Mouse (Mus musculus): Measurements from ENCODE around the gene Zfp740. TPM values are rescaled to one million over a fixed set of nuclear protein-coding genes. Genes with fewer than 3 reads are reported as not detected.

The Zfp740 gene
- total and polyA plus RNA-seq, 2 experiments from 2014 or later, result 18.8 to 38.4 TPM

DNA sequence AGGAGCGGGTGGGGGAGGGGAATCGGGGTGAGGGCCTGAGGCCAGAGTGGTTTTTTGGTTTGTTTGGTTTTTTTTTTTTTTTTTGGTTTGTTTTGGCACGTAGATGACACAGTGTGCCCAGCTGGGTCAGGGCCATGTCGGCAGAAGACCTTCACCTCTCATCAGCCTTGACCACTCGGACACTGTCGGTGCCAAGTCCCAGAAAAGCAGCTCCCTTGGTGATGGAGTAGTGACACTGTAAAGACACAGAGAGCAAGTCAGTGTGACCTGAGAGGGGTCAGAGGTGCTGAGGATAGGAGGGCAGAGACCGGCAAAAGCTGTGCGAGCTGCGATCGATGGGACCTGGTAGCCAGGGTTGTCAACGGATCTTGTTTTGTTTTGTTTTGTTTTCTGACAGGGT is 16.8 kb upstream of the Zfp740 start:
- Histone ChIP-seq H3K4me1 (ENCODE audit: control insufficient read depth, insufficient read depth) (no peaks in the 10 kb centered on the region), H3K27ac (ENCODE audit: low read depth) (no peak overlapping the region), H3K4me3 (ENCODE audit: low read depth, low read length) (no peak overlapping the region), H3K4me2 (ENCODE audit: low read depth, low read length) (no peak overlapping the region), H3K36me3 (replicated peaks; ENCODE audit: control insufficient read depth, insufficient read depth, low read length) (peaks cover 11% of the 10 kb centered on the region; the same call in 1 of the 2 replicates), H3K9me3 (replicated peaks; ENCODE audit: control insufficient read depth, low read length) (no peaks in the 10 kb centered on the region), H3K27me3 (ENCODE audit: control insufficient read depth, insufficient read depth, low read length) (no peaks in the 10 kb centered on the region), H3K9ac (replicated peaks; ENCODE audit: low read depth, low read length) (no peak overlapping the region)
- no peak for DNase-seq (ENCODE audit: low spot score)
- no peak for TF ChIP-seq EP300 (IDR thresholded peaks at IDR 0.05; ENCODE audit: low read depth)
- no peak for TF ChIP-seq CTCF (IDR thresholded peaks at IDR 0.05; ENCODE audit: low read depth)
- WGBS, result 82% methylated on average over 11 of the region's 11 CpGs
- no peak for ATAC-seq (ENCODE audit: insufficient read depth, low read depth)

DNA sequence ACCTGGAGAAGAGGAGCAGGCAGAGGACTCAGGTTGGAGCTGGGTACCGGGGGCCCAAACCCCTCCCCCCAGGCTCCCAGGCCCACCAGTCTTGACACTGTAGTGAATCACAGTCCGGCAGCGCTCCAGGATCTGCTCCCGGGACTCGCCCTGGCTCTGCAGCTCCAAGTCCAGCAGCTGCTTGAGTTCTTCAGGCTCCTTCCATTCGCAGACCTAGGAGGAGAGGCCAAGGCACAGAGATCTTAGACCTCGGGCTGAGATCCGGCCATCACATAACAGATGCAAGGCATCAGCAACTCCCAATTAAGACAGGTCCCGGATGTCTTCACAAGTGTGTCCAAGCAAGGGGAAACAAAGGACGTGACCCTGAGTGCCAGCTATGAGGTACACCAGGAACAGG is 15.0 kb upstream of the Zfp740 start:
- no peak overlapping the region for H3K9ac ChIP-seq (replicated peaks; ENCODE audit: low read depth, low read length)
- WGBS, result 84% methylated on average over 10 of the region's 10 CpGs
- no peak for TF ChIP-seq CTCF (IDR thresholded peaks at IDR 0.05; ENCODE audit: low read depth)
- no peak for TF ChIP-seq EP300 (IDR thresholded peaks at IDR 0.05; ENCODE audit: low read depth)
- no peaks in the 10 kb centered on the region for H3K27me3 ChIP-seq (ENCODE audit: control insufficient read depth, insufficient read depth, low read length)
- H3K36me3 ChIP-seq (replicated peaks; ENCODE audit: control insufficient read depth, insufficient read depth, low read length), result peaks cover 11% of the 10 kb centered on the region; the same call in 1 of the 2 replicates
- no peak overlapping the region for H3K27ac ChIP-seq (ENCODE audit: low read depth)
- no peaks in the 10 kb centered on the region for H3K9me3 ChIP-seq (replicated peaks; ENCODE audit: control insufficient read depth, low read length)
- ATAC-seq (ENCODE audit: insufficient read depth, low read depth) (peak; percentile 30; the same call in 1 of the 2 replicates), DNase-seq (ENCODE audit: low spot score) (no peak)
- no peak overlapping the region for H3K4me2 ChIP-seq (ENCODE audit: low read depth, low read length)
- no peaks in the 10 kb centered on the region for H3K4me1 ChIP-seq (ENCODE audit: control insufficient read depth, insufficient read depth)
- no peak overlapping the region for H3K4me3 ChIP-seq (ENCODE audit: low read depth, low read length)

DNA sequence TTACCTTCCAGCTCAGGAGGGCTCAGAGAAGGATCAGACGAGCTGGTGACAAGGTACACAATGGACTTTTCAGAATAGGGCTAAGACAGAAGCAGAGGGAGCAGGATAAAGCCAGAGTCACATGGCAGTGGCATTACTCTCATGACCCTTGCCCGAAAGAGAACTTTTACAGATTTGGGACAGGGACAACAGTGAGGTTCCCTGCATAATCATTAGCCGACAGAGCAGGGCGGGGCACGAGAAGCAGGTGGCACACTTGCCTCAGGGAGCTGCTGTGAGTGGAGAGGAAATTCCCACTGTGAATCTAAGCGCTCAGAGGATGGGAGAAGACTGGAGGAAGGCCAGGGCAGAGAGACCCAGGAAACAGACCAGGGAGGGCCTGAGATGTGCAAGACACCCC is 14.2 kb upstream of the Zfp740 start:
- H3K36me3 ChIP-seq (replicated peaks; ENCODE audit: control insufficient read depth, insufficient read depth, low read length), result peaks cover 11% of the 10 kb centered on the region; the same call in 1 of the 2 replicates
- DNase-seq (ENCODE audit: low spot score), result no peak
- no peaks in the 10 kb centered on the region for H3K4me1 ChIP-seq (ENCODE audit: control insufficient read depth, insufficient read depth)
- TF ChIP-seq EP300 (IDR thresholded peaks at IDR 0.05; ENCODE audit: low read depth), result no peak
- no peak for TF ChIP-seq CTCF (IDR thresholded peaks at IDR 0.05; ENCODE audit: low read depth)
- no peak overlapping the region for H3K4me3 ChIP-seq (ENCODE audit: low read depth, low read length)
- no peaks in the 10 kb centered on the region for H3K9me3 ChIP-seq (replicated peaks; ENCODE audit: control insufficient read depth, low read length)
- H3K27me3 ChIP-seq (ENCODE audit: control insufficient read depth, insufficient read depth, low read length), result no peaks in the 10 kb centered on the region
- 61% methylated on average over 6 of the region's 6 CpGs for WGBS
- H3K9ac ChIP-seq (replicated peaks; ENCODE audit: low read depth, low read length), result no peak overlapping the region
- no peak overlapping the region for H3K4me2 ChIP-seq (ENCODE audit: low read depth, low read length)
- H3K27ac ChIP-seq (ENCODE audit: low read depth), result no peak overlapping the region
- ATAC-seq (ENCODE audit: insufficient read depth, low read depth), result no peak

- WGBS, result 71% methylated on average over 7 of the region's 7 CpGs
- DNase-seq (ENCODE audit: low spot score) (no peak), ATAC-seq (ENCODE audit: insufficient read depth, low read depth) (no peak)
- H3K27me3 ChIP-seq (ENCODE audit: control insufficient read depth, insufficient read depth, low read length), result no peaks in the 10 kb centered on the region
- no peak overlapping the region for H3K9ac ChIP-seq (replicated peaks; ENCODE audit: low read depth, low read length)
- no peaks in the 10 kb centered on the region for H3K4me1 ChIP-seq (ENCODE audit: control insufficient read depth, insufficient read depth)
- no peaks in the 10 kb centered on the region for H3K9me3 ChIP-seq (replicated peaks; ENCODE audit: control insufficient read depth, low read length)
- peaks cover 3% of the 10 kb centered on the region; the same call in 1 of the 2 replicates for H3K36me3 ChIP-seq (replicated peaks; ENCODE audit: control insufficient read depth, insufficient read depth, low read length)
- H3K4me2 ChIP-seq (ENCODE audit: low read depth, low read length), result no peak overlapping the region
- TF ChIP-seq CTCF (IDR thresholded peaks at IDR 0.05; ENCODE audit: low read depth) (no peak), EP300 (IDR thresholded peaks at IDR 0.05; ENCODE audit: low read depth) (no peak)
- no peak overlapping the region for H3K4me3 ChIP-seq (ENCODE audit: low read depth, low read length)
- no peak overlapping the region for H3K27ac ChIP-seq (ENCODE audit: low read depth)
These were observed 11.3 kb upstream of the Zfp740 start for GRCm38 (mm10) chr15:102191699-102192098.

- ATAC-seq (ENCODE audit: insufficient read depth, low read depth) (no peak), DNase-seq (ENCODE audit: low spot score) (no peak)
- no peaks in the 10 kb centered on the region for H3K27me3 ChIP-seq (ENCODE audit: control insufficient read depth, insufficient read depth, low read length)
- H3K4me1 ChIP-seq (ENCODE audit: control insufficient read depth, insufficient read depth), result no peaks in the 10 kb centered on the region
- no peak overlapping the region for H3K27ac ChIP-seq (ENCODE audit: low read depth)
- no peak overlapping the region for H3K4me3 ChIP-seq (ENCODE audit: low read depth, low read length)
- H3K36me3 ChIP-seq (replicated peaks; ENCODE audit: control insufficient read depth, insufficient read depth, low read length), result no peaks in the 10 kb centered on the region
- 59% methylated on average over 7 of the region's 7 CpGs for WGBS
- no peak overlapping the region for H3K4me2 ChIP-seq (ENCODE audit: low read depth, low read length)
- TF ChIP-seq CTCF (IDR thresholded peaks at IDR 0.05; ENCODE audit: low read depth), result no peak
- H3K9ac ChIP-seq (replicated peaks; ENCODE audit: low read depth, low read length), result no peak overlapping the region
- H3K9me3 ChIP-seq (replicated peaks; ENCODE audit: control insufficient read depth, low read length), result no peaks in the 10 kb centered on the region
These were observed 10.7 kb upstream of the Zfp740 start for GRCm38 (mm10) chr15:102192271-102192812.

DNA sequence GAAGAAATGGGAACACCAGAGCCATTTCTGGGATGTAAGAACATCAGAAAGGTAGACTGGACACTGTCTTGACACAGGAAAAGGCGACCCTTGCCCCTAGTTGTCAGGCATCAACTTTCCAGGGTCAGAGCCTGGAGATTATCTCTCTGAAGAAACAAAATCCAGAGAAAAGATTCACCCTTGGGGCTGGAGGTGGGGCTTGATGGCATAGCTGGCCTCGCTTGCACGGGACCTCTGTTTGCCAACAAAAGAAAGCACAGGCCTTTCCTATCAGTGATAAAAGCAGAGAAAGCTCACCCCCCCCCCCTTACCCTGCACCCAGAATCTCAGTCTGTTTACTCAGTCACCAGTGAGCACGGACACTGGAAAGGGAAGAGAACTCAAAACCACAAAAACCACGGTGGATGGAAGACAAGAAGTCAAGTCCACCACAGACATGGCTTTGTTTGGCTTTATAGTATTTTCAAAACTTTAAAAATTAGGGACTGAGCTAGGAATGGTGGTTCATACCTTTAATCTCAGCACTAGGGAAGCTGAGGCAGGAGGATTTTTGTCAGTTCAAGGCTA is 10.1 kb upstream of the Zfp740 start:
- Histone ChIP-seq H3K4me3 (ENCODE audit: low read depth, low read length) (no peak overlapping the region), H3K4me1 (ENCODE audit: control insufficient read depth, insufficient read depth) (no peaks in the 10 kb centered on the region), H3K27me3 (ENCODE audit: control insufficient read depth, insufficient read depth, low read length) (no peaks in the 10 kb centered on the region), H3K9ac (replicated peaks; ENCODE audit: low read depth, low read length) (no peak overlapping the region), H3K27ac (ENCODE audit: low read depth) (no peak overlapping the region), H3K4me2 (ENCODE audit: low read depth, low read length) (no peak overlapping the region), H3K36me3 (replicated peaks; ENCODE audit: control insufficient read depth, insufficient read depth, low read length) (no peaks in the 10 kb centered on the region), H3K9me3 (replicated peaks; ENCODE audit: control insufficient read depth, low read length) (no peaks in the 10 kb centered on the region)
- 51% methylated on average over 5 of the region's 5 CpGs for WGBS
- ATAC-seq (ENCODE audit: insufficient read depth, low read depth) (no peak), DNase-seq (ENCODE audit: low spot score) (no peak)
- no peak for TF ChIP-seq CTCF (IDR thresholded peaks at IDR 0.05; ENCODE audit: low read depth)
- TF ChIP-seq EP300 (IDR thresholded peaks at IDR 0.05; ENCODE audit: low read depth), result no peak
